Mouse (Mus musculus): ENCODE data around the gene Nmur1. TPM values are rescaled to one million over a fixed set of nuclear protein-coding genes. Genes with fewer than 3 reads are reported as not detected.

Gene Nmur1
- total and polyA plus RNA-seq, 3 experiments, result not detected

- Histone ChIP-seq H3K79me2 (ENCODE audit: control insufficient read depth, insufficient read depth, low read length, poor library complexity) (peaks cover 6% of the 10 kb centered on the region; the same call in 1 of the 2 replicates), H3K36me3 (ENCODE audit: control insufficient read depth in 1 of 2, insufficient read depth in 2 of 2, low read length in 2 of 2) (peaks cover 52 to 88% of the 10 kb centered on the region in 2 experiments), H3K27ac (ENCODE audit: control insufficient read depth, low read depth, low read length) (0 out of 2 replicates have a peak overlapping the region, but pooled peaks have one; percentile 21), H3K27me3 (ENCODE audit: control insufficient read depth in 1 of 2, insufficient read depth in 2 of 2, low read length in 2 of 2) (no peaks in the 10 kb centered on the region), H3K4me1 (ENCODE audit: control insufficient read depth in 1 of 2, insufficient read depth in 2 of 2, low read length in 2 of 2) (peaks cover 0 to 6% of the 10 kb centered on the region in 2 experiments; a peak in 3 of 4 replicates), H3K9me3 (replicated peaks; ENCODE audit: insufficient read depth, low read length) (no peaks in the 10 kb centered on the region), H3K4me3 (ENCODE audit: control insufficient read depth in 1 of 2, insufficient read depth in 1 of 2, low read depth in 2 of 2, low read length in 2 of 2) (no peak overlapping the region), H3K9ac (ENCODE audit: control insufficient read depth, low read depth, low read length, poor library complexity, severe bottlenecking) (no peak overlapping the region)
- TF ChIP-seq RAD21 (IDR thresholded peaks at IDR 0.05; ENCODE audit: low read depth, low read length) (no peak), POLR2AphosphoS5 (IDR thresholded peaks at IDR 0.05; ENCODE audit: borderline replicate concordance, low read depth, low read length) (0 out of 2 replicates have a peak, but pooled peaks have one; percentile 5), SIN3A (IDR thresholded peaks at IDR 0.05; ENCODE audit: low read length) (no peak)
- no peak for DNase-seq (ENCODE audit: low read depth, low spot score)
These were observed 76.8 kb downstream of the Nmur1 start for GRCm38 (mm10) chr1:86349201-86349600.

- no peak for TF ChIP-seq CHD2 (IDR thresholded peaks at IDR 0.05; ENCODE audit: low read length)
- TF ChIP-seq MYC (IDR thresholded peaks at IDR 0.05; ENCODE audit: low read depth, low read length), result no peak
- TF ChIP-seq GATA1 (IDR thresholded peaks at IDR 0.05; ENCODE audit: low read depth, low read length), result no peak
- TF ChIP-seq EP300 (IDR thresholded peaks at IDR 0.05; ENCODE audit: low read depth in 1 of 2, low read length in 2 of 2), result 0 out of 4 replicates have a peak, but pooled peaks of 1 of the 2 experiments have one; percentile 16
- TF ChIP-seq MYB (IDR thresholded peaks at IDR 0.05; ENCODE audit: low read depth, low read length), result 0 out of 2 replicates have a peak, but pooled peaks have one; percentile 32
- TF ChIP-seq CTCF (IDR thresholded peaks at IDR 0.05 in 2 of 3, conservative IDR thresholded peaks at IDR 0.05 in 1 of 3; ENCODE audit: control insufficient read depth in 1 of 3, insufficient read depth in 1 of 3, low read depth in 2 of 3, low read length in 3 of 3, poor library complexity in 1 of 3, severe bottlenecking in 1 of 3), result peak in 2 of 3 experiments; percentile 9 to 44; a peak in 2 of 6 replicates
- 0 out of 4 replicates have a peak, but pooled peaks of 1 of the 2 experiments have one; percentile 5 for TF ChIP-seq POLR2A (IDR thresholded peaks at IDR 0.05; ENCODE audit: control insufficient read depth in 1 of 2, insufficient read depth in 1 of 2, low read depth in 1 of 2, low read length in 2 of 2, poor library complexity in 1 of 2)
- TF ChIP-seq POLR2AphosphoS2 (IDR thresholded peaks at IDR 0.05; ENCODE audit: low read length), result peak; percentile 4; the same call in 1 of the 2 replicates
- 0 out of 2 replicates have a peak, but pooled peaks have one; percentile 20 for TF ChIP-seq SMC3 (IDR thresholded peaks at IDR 0.05; ENCODE audit: low read depth, low read length)
- TF ChIP-seq MAFK (IDR thresholded peaks at IDR 0.05; ENCODE audit: borderline replicate concordance, low read depth, low read length), result 0 out of 2 replicates have a peak, but pooled peaks have one; percentile 16
- 0 out of 2 replicates have a peak, but pooled peaks have one; percentile 23 for TF ChIP-seq POLR2AphosphoS5 (IDR thresholded peaks at IDR 0.05; ENCODE audit: borderline replicate concordance, low read depth, low read length)
- TF ChIP-seq RAD21 (IDR thresholded peaks at IDR 0.05; ENCODE audit: low read depth, low read length), result no peak
- TF ChIP-seq TAL1 (IDR thresholded peaks at IDR 0.05; ENCODE audit: low read length), result no peak
These were observed 77.2 kb downstream of the Nmur1 start for GRCm38 (mm10) chr1:86348801-86349200.

More at GRCm38 (mm10) chr1:86348801-86349200, 77.2 kb downstream of the Nmur1 start:
- Histone ChIP-seq H3K79me2 (ENCODE audit: control insufficient read depth, insufficient read depth, low read length, poor library complexity) (peaks cover 2% of the 10 kb centered on the region; the same call in 1 of the 2 replicates), H3K9ac (ENCODE audit: control insufficient read depth, low read depth, low read length, poor library complexity, severe bottlenecking) (no peak overlapping the region), H3K4me3 (ENCODE audit: control insufficient read depth in 1 of 2, insufficient read depth in 1 of 2, low read depth in 2 of 2, low read length in 2 of 2) (no peak overlapping the region), H3K36me3 (ENCODE audit: control insufficient read depth in 1 of 2, insufficient read depth in 2 of 2, low read length in 2 of 2) (peaks cover 48 to 84% of the 10 kb centered on the region in 2 experiments), H3K27ac (ENCODE audit: control insufficient read depth, low read depth, low read length) (0 out of 2 replicates have a peak overlapping the region, but pooled peaks have one; percentile 21), H3K9me3 (replicated peaks; ENCODE audit: insufficient read depth, low read length) (no peaks in the 10 kb centered on the region), H3K4me1 (ENCODE audit: control insufficient read depth in 1 of 2, insufficient read depth in 2 of 2, low read length in 2 of 2) (peaks cover 0 to 6% of the 10 kb centered on the region in 2 experiments; a peak in 3 of 4 replicates), H3K27me3 (ENCODE audit: control insufficient read depth in 1 of 2, insufficient read depth in 2 of 2, low read length in 2 of 2) (no peaks in the 10 kb centered on the region)
- peak; percentile 64 for DNase-seq (ENCODE audit: low read depth, low spot score)
